Mouse (Mus musculus) ovary, postnatal 10 days (tissue): ENCODE measurements around the gene Ago1.

ENCODE experiments used
- DNase-seq: peaks from one replicate; pipeline ENCODE4 v3.0.0; 2022; ENCODE audit warnings: low spot score

The Ago1 gene

DNA sequence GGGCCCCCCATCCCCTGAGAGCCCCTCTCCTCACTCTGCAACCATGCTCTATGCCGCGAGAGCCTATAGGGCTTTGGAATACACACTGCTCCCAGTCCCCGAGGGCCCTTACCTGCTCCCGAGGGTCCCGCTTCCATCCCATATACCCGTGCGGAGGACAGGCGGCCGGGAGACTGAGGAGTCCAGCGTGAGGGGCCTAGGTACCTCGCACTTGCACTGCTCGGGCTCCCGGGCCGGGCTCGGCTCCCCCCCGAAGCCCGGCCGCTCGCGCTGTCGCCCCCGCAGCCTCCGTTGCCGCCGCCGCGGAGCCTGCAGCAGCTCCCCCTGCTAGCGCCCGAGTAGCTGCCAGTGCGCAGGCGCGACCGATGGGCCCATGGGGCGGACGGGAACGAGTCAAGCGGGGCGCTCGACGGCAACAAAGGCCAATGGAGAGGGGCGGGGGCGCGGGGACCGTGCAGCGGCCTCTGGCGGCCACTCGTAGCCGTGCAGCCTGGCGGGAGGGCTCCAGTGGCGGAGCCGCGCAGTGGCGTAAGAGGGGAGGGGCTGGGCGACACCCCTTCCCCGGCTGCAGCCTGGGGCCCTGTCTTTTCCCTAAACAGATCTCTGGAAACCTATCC lies at the start of gene Ago1:
Gene Ago1, minus strand, starts transcription at position 299 of the 617 bp plus-strand sequence.
- peak; percentile 93 for DNase-seq

DNA sequence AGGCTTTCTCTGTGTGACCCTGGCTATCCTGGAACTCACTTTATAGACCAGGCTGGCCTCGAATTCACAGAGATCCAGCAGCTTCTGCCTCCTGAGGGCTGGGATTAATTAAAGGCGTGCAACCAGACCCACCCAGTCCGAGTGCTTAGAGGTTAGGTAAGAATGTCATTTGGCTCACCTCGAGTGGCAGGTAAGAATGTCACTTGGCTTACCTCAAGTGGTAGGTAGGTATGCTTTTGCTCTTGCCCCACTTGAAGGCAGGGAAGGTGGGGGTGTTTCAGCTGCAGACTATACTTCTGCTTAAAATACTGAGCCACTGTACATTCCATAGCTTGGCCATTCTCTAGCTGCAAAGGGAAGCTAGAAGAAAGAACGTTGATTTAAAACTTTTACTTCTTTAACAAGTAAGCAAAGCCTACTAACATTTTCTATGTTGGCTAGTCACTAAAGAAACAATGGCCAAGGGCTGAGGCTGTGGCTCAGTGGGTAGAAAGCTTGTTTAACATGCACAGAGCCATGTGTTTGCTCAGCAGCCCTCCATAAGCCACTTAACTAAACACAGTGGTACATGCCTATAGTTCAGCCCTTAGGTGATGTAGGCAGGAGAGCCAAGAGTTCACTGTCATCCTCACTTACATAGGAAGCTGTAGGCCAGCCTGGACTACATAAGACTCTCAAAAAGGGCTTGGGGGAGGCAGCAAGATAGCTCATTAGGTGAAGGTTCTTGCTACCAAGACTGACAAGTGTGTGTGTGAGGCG lies 44.1 kb upstream of the Ago1 start:
- DNase-seq = no peak

DNA sequence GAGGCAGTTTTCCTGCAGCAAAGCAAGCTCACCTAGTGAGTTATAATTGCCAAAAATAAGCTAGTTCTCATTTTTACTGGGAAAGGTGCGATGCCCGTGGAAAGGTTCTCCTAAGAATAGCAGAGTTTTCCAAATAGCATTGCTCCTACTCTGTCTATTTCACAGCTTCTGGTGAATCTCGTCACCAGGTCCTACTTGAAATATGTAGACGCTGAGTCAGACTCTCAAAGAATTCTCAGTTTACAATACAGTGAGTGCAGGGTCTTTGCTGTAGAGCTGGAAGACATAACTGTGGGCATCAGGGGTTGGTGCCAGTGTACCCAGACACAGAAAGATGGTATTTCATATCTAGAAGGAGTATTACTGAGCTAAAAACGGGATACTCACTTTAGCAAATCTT lies 42.6 kb upstream of the Ago1 start:
- DNase-seq = no peak

DNA sequence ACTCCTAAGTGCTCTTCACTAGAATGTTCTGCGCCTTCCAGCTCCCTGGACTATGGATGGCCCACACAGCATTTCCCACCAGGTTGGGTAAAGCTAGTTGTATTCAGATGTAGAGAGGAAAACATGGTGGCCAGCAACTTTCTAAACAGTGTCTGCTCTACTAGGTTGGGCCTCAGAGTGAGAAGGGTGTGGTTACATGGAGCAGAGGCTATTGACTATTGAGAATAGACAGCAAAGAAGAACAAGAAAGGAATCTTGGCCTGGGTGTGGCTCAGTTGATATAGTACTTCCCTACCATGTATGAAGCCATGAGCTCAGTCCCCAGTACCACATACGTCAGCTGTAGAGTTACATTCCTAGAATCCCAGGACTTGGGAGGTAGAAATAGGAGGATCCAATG lies 40.7 kb upstream of the Ago1 start:
- DNase-seq = no peak

DNA sequence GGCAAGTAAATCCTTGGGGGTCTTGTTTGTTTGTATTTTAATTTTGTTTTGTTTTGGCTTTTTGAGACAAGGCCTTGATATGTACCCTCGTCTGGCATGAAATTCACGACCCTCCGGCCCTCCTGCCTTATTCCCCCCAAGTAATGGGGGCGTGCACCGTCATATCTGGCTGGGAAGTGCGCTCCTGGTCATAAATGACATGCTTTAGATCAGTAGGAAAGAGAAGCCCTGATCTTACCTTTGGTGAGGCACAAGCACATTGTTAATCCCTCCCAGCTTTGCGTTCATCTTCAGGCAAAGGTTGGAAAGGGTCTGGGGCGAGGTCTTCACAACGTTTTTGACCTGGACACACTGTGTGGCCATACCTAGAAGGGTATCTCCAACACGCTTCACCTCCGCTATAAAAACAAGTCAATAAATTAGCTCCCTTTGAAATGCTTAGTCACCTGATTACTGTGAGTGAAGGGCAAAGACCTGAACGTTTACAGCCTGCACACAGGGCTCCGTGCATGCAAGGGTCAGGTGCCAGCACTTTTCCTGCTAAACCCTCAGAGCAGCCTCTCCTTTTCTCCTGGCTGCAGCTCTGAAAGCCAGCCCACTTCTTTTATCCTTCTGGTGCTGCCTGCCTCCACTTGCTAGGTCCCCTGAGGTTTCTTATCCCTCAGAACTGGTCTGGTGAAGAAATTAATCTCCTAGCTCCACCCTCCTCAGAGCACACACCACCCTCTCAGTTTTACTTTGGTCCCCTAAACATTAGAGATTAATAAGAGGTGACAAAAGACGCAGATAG lies 39.9 kb upstream of the Ago1 start:
- DNase-seq = no peak

DNA sequence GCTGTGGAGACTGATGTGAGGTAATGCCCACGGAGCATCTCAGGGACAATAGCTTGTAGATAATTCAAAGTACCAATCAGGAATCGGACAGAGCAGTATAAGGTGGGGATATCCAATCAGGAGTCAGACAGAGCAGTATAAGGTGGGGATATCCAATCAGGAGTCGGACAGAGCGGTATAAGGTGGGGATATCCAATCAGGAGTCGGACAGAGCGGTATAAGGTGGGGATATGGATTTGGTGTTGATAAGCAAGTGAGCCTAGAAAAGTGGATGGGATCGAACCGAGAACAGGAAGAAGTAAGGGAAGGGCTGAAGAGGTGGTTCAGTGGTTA lies 34.6 kb upstream of the Ago1 start:
- DNase-seq = no peak

DNA sequence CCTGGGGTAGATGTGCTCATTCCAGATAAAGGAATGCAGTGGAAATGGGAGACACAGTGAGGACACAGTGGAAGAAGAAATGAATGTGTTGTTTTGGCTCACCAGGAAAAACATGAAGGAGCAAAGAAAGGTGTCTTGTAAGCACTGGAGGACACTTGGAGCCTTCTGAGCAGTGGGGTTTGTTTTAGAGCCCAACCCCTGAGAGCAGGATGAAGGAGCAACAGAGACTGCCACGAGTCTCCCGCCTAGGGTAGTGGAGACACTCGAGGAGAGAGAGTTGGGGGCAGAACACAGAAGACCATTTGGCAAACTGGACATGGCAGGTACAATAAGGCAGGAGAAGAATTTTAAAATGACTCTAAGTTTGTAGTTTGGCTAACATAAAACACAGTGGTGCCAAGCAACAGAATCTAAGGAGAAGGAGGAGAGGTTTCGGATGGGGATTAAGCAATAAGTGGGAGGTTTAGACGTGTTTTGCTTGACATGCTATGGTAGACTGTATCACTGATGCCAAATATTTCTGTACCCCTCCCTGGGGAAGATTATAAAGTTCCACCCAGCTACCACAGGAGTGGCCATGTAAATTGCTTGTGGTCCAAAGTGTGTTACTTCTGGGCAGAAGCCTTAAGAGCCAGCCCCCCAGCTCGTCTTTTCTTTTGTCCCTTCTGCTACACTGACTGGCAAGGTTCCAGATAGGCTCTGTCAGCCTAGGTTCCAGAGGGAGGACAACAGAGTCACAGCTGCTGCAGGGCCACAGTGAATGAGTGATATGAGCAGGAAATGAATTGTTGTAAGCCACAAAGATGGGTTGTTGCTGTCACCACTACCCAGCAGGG lies 34.0 kb upstream of the Ago1 start:
- DNase-seq = no peak

DNA sequence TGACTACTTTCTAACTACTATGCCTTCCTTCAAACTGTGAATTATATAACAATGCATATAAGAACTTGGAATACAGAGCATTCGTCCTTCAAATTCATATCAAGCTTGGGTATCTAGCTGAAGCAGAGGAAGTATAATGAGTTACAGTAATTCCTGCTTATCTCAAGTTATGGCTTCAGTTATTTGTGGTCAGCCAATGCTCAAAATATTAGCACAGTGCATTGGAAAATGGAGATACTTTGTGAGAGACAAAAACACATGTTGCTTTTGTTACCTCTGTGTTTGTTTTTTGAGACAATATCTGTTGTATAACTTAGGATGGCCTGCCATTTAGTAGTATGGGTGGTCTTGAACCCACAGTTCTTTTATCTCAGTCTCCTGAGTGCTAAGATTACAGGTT lies 30.2 kb upstream of the Ago1 start:
- DNase-seq = no peak

DNA sequence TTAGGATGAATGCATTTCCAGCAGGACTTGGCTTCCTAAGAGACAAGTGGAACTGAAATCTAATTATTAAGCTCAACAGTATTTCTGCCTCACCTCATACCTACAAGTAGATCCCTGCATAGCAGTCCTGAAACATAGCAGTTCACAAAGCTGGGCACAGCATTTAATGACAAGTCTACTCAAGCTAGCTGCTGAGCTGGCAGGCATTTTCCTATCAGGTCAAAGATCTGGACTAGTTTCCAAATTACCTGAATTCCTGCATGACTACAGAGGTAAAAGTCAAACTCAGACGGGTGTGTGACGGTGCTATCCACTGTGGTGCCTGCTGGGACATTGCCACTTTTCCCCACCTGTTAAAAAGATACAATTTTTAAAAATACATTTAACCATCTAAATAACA lies 28.6 kb upstream of the Ago1 start:
- no peak for DNase-seq

DNA sequence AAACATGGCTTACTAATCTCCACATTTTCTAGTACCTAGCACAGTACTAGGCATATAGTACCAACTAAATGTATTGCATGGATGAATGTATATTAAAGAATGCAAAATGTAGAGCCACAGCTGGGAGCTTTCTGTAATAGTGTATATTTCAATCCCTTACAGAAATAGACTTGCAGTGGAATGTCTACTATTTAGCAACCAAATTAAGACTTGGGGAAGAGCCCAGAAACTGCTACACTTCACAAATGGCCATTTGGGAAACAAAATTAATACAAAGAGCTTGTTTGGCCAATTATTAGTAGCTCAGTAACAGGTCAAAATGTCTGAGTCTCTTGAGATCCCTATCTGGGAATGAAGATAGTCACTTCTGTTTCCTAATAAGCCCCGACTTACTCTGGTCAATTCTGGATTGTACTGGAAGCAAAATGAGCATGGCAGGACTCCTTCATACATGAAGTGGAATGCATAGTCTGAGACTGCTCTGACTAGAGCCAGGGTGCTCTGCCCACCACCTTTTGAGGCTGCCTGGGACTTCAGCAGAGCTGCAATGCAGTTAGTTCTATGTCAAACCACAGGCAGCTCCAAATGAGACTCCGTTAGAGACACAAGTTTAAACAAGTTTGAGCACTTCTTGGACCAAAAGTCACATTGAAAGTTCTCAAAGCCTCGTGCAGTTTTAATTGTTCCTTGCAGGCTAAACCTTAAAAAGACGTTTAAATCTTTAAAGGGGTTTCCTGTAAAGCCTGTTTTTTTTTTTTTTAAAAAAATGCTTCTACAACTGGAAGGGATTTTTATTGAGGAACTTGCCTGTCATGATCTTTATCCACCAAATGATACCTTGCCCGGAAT lies 27.8 kb upstream of the Ago1 start:
- DNase-seq = no peak

DNA sequence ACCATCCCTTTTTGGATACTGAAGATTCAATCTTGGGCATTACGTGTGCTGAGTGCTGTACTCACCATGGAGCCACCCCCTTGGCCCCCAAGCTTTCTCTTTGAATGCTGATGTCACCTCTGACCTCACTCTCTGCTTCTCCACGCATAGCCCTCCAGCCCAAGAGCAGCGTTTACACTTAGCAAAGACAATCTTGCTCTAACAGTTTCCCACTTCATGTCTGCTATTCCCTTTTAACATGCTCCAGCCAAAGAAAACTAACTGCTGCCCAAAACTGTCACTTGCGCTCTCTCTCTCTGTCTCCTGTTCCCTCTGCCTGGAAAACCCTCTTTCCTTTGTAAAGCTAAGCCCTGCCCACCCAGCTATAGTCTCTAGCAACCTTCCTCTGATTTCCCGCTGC lies 27.1 kb upstream of the Ago1 start:
- no peak for DNase-seq

DNA sequence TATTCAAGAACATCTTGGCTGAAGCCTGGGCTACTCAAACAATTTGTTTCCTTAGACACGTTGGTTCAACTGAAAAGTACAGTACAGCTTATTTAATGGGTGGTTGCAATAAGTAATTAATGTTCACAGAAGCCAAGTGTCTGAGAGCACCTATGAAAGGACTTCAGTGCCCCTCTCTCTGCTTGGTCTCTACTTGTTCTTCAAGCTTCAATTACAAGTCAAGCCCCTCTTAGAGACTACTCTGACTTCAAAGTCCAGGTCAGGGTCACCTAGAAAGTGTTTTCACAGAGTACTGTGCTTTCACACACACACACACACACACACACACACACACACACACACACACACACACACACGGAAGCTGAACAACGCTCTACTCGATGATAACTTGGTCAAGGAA lies 25.0 kb upstream of the Ago1 start:
- no peak for DNase-seq

DNA sequence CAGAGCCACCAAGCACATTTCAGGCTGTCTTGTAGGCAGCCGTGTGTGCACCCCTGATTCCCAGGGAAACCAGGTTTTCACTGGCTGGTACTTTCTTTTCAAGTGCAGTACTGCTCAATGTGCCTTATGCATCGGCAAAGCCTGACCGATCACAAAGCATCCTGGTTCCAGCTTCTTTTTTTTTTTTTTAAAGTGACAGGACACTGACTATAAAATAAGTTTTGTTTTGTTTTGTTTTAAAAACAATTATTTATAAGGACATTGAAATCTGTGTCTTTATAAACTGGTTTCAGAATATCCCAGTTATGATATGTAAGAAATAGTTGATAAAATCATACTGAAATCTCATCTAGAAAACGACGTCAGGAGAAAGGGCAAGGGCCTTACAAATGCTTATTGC lies 23.6 kb upstream of the Ago1 start:
- DNase-seq = no peak

DNA sequence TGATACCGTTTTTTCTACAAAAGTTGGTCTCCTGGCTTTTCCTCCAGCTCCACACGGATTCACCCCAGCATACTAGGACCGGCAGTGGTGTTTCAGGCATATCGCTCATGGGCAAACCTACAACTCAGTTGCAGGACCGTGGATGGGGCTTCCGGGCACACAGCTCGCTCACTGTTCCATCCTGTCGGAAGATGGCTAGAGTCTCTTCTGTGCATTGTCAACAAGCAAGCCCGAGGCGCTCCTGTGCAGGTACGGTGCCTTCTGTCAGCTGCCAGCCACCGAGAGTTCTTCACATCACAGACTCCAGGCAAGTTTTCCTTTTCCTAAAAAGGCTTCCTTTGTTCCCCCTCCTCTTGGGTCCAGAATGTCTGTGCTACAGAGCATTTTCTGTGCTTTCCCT lies 22.3 kb upstream of the Ago1 start:
- no peak for DNase-seq

DNA sequence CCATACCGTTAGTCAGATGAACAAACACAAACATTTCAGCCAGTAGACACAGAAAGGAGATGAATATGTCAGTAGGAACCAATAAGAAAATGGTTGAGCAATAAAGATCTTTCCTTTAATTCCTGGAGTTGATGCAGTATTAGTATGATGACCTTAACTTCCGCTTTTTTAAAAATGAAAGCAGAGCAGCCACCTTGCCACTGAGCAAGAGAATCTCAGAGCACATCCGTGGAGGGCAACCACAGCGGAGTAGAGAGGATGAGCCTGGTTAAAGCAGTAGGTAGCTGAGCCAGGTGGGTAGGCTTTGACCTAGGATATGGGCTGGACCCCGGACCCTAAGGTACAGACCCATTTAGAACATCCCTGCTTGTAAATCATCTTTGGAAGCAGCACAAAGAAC lies 21.4 kb upstream of the Ago1 start:
- no peak for DNase-seq

DNA sequence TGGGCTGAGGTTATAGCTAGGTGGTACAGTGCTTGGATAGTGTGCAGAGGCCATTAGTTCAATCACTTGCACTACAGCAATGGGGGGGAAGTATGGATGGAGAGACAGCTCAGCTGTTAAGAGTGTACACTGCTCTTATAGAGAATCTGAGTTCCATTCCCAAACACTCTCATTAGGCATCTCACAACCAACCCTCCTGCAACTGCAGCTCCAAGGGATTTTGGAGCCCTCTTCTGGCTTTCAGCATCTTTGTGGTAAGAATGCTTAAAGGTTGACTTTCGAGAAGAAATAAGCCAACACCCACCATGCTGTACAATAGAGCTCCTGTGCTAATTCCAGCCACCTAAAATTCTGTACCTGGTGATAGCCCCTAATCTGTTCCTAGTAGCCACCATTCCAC lies 17.8 kb upstream of the Ago1 start:
- no peak for DNase-seq

DNA sequence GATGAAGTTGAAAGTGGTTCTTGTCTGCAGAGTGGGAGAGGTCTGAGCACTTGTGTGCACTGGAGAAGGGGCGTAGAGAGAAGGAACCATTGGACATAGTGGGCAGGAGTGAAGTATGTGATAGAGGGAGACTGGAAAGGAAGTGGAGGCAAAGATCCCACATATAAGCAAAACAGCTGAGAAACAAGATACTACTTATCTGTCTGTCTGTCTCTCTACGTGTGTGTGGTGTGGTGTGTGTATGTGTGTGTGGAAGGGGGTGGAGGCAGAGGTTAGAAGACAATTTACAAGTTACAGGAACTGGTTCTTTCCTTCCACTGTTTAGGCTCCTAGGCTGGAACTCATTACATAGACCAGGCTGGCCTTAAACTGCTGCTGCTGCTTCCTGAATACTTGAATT lies 16.7 kb upstream of the Ago1 start:
- DNase-seq = no peak

DNA sequence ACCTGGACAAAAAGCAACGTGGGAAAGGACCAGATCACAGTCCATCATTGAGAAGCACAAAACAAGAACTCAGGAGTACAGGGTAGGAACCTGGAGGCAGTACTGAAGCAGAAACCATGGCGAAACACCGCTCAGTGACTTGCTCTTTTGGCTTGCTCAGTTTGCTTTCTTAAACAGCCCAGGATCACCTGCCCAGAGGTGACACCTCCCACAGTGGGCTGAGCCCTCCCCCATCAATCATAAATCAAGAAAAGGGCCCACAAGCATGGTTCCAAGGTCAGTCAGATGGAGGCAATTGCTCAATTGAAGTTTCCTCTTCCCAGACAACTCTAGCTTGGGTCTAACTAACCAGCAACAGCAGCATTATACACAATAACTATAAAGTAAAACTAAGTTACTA lies 15.5 kb upstream of the Ago1 start:
- no peak for DNase-seq

DNA sequence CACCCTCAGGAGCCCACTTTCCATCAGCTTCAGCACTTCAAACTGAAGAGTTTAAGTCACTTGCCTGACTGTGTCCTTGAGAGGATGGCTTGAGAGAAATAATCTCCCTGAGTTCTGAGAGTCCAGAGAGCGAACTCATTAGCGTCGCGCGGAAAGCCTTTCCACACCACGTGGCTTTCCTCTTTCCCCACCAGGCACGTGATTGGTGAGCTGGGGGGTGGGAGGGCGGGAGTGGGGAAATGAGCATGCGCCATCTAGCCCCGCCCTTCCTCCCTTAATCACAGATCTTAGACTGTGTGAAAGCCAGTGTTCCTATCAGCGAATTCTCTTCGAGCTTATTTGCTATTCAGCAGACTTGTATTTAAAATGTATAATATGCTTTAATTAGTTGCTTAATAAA lies 14.6 kb upstream of the Ago1 start:
- no peak for DNase-seq

DNA sequence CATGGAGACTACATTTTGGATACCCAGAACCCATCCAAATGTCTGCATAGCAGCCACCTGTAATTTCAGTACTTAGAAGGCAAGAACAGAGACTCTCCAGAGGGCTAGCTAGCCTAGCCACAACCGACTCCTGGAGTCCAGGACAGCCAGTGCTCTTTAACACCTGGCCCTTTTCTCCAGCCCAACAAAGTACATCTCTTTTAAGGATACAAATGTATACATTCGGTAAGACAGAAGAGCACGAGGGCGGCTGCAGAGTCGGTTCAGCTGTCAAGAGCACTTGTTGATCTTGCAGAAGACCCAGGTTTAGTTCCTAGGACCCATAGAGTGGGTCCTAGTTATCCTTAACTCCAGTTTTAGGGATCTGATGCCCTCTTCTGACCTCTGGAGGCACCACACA lies 13.1 kb upstream of the Ago1 start:
- DNase-seq = no peak

DNA sequence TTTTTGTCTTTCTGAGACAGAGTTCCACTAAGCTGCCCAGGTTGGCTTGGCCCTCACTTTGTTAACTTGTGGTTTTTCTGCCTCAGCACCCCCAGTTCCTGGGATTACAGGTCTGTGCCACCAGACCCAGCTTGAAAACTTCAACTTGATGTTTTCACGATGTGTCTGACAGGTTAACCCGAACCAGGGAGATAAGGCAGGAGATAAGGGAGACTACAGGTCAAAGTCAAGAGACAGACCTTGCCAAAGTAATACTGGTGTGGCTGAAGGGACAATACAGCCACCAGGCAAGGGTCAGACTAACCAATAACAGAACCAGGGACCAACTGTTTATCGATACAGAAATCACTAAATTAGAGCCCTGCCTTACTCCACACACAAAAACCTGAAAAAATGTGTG lies 11.9 kb upstream of the Ago1 start:
- no peak for DNase-seq

DNA sequence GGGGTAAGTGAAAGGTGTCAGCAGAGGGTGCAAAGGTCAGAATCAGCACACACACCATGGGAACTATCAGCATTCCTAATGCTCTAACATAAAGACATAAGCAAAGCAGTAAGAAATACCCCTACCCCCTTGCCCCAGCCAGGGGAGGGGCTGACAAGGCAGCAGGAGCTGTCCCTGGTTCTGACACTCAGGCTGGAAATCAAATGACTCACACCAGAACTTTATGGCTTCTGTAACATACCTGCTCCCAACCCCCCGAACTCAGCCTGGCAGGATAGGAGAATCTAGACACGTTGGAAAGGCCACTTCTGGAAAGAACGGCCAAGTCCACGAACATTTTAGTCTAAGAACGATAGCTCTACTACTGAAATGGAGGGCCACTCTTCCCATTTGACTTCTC lies 4.6 kb upstream of the Ago1 start:
- no peak for DNase-seq
